Mouse (Mus musculus) liver, embryonic 16.5 days (tissue): Measurements from ENCODE around the gene Trim2. TPM values are rescaled to one million over a fixed set of nuclear protein-coding genes. Genes with fewer than 3 reads are reported as not detected.

Experiments used
- ATAC-seq: fragments of 200-750 bp; cut with Nextera tagmentation; 2 replicates; pipeline ENCODE4 v1.8.0; 2017; ENCODE audit warnings: low read depth, mild to moderate bottlenecking, moderate number of reproducible peaks, moderate library complexity
- H3K27ac ChIP-seq: fragments of 300-500 bp; sonication (generic); 2 replicates; pipeline ENCODE4 v1.5.1; 2014; ENCODE audit warnings: mild to moderate bottlenecking, low read length
- H3K27me3 ChIP-seq: fragments of 300-500 bp; sonication (generic); 2 replicates; pipeline ENCODE4 v1.6.1; 2014; ENCODE audit warnings: low read depth, low read length, mixed read lengths; ENCODE audit not compliant: control insufficient read depth, insufficient read depth
- H3K36me3 ChIP-seq: fragments of 300-500 bp; sonication (generic); 2 replicates; pipeline ENCODE4 v1.6.1; 2014; ENCODE audit warnings: mild to moderate bottlenecking; ENCODE audit not compliant: control insufficient read depth, insufficient read depth
- H3K4me1 ChIP-seq: fragments of 300-500 bp; sonication (generic); 2 replicates; pipeline ENCODE4 v1.6.1; 2014; ENCODE audit warnings: low read depth, low read length, mixed read lengths; ENCODE audit not compliant: control insufficient read depth
- H3K4me2 ChIP-seq: fragments of 300-500 bp; sonication (generic); 2 replicates; pipeline ENCODE4 v1.6.1; 2014; ENCODE audit warnings: low read depth, low read length, mixed read lengths
- H3K4me3 ChIP-seq: fragments of 300-500 bp; sonication (generic); 2 replicates; pipeline ENCODE4 v1.5.1; 2014; ENCODE audit warnings: low read depth, mild to moderate bottlenecking, low read length
- H3K9ac ChIP-seq: fragments of 300-500 bp; sonication (generic); 2 replicates; pipeline ENCODE4 v1.6.1; 2014; ENCODE audit warnings: low read depth, low read length
- H3K9me3 ChIP-seq: fragments of 300-500 bp; sonication (generic); replicated peaks from 2 replicates; pipeline ENCODE4 v1.6.1; 2016; ENCODE audit warnings: low read length; ENCODE audit not compliant: control insufficient read depth
- WGBS: fragments of 180-500 bp; shearing (Covaris S2); extraction: QIAGEN DNeasy Blood & Tissue Kit; methylation state at CpG from one replicate; pipeline ENCODE4 v1.1.7; 2014; ENCODE audit not compliant: insufficient replicate concordance; 5-methylcytosine and 5-hydroxymethylcytosine counted together
- polyA plus RNA-seq: library from polyadenylated mRNA; unstranded; fragments of >200 nt; fragmentation: Nextera tagmentation; extraction: Ambion mirVana; gene quantifications from 2 replicates; pipeline ENCODE4 v1.2.1, GENCODE M21; 2015

The Trim2 gene
- polyA plus RNA-seq, 1 experiment from 2014 or later = 6.3 TPM

GRCm38 (mm10) chr3:84208475-84208874, 98.2 kb downstream of the Trim2 start:
- 77% methylated on average over 7 of the region's 7 CpGs for WGBS
- Histone ChIP-seq H3K27me3 (no peaks in the 10 kb centered on the region), H3K9me3 (no peaks in the 10 kb centered on the region), H3K36me3 (no peaks in the 10 kb centered on the region), H3K4me1 (no peaks in the 10 kb centered on the region), H3K4me3 (no peak overlapping the region), H3K27ac (no peak overlapping the region), H3K9ac (no peak overlapping the region), H3K4me2 (no peak overlapping the region)
- ATAC-seq = no peak

GRCm38 (mm10) chr3:84207366-84207765, 99.3 kb downstream of the Trim2 start:
- Histone ChIP-seq H3K4me2 (no peak overlapping the region), H3K27ac (no peak overlapping the region), H3K4me1 (no peaks in the 10 kb centered on the region), H3K9me3 (no peaks in the 10 kb centered on the region), H3K4me3 (no peak overlapping the region), H3K36me3 (no peaks in the 10 kb centered on the region), H3K9ac (no peak overlapping the region), H3K27me3 (no peaks in the 10 kb centered on the region)
- no peak for ATAC-seq
- 47% methylated on average over 2 of the region's 2 CpGs for WGBS

DNA sequence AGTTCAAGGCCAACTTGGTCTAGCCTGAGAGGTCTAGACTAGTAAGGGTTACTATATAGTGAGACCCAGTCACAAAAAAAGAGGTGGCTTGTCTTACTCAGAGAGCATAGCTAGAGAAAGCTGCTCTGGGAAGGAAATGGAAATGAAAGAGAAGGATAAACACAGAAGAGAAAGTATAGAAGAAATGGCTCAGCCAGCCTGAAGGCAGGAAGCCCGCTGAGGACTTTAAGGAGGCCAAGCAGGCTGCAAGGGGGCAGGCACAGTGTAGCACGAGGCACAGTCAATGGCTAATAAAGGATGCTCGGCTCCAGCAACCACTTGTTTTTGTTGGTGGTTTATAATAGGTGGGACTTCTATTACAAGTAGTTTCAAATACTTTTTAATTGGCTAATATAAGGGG, 100.6 kb downstream of the Trim2 start:
- no peak overlapping the region for H3K4me3 ChIP-seq
- no peaks in the 10 kb centered on the region for H3K4me1 ChIP-seq
- H3K27ac ChIP-seq = no peak overlapping the region
- H3K9me3 ChIP-seq = no peaks in the 10 kb centered on the region
- no peaks in the 10 kb centered on the region for H3K36me3 ChIP-seq
- no peak for ATAC-seq
- 56% methylated on average over 3 of the region's 3 CpGs for WGBS
- H3K4me2 ChIP-seq = no peak overlapping the region
- H3K9ac ChIP-seq = no peak overlapping the region
- H3K27me3 ChIP-seq = no peaks in the 10 kb centered on the region

DNA sequence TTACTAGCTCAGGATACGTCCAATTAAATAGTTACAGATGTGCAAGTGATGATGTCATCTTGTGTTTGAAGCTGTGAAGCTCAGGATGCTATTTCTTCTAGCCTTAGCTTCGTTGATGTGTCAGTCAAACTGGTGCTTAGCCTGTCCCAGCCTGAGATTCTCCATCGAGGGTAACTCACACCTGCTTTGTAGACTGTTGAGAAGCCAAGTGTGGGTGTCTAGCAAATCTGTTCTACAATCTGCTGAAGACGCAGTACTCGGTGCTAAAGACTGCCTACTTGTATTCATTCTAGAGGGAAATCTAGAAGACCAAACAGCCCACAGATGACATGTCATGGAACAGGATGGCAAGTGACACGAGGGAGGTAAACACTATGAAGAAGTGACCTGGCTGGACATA, 101.0 kb downstream of the Trim2 start:
- no peak for ATAC-seq
- H3K9me3 ChIP-seq = no peaks in the 10 kb centered on the region
- H3K4me3 ChIP-seq = no peak overlapping the region
- no peak overlapping the region for H3K4me2 ChIP-seq
- no peaks in the 10 kb centered on the region for H3K36me3 ChIP-seq
- no peak overlapping the region for H3K27ac ChIP-seq
- no peaks in the 10 kb centered on the region for H3K4me1 ChIP-seq
- no peaks in the 10 kb centered on the region for H3K27me3 ChIP-seq
- no peak overlapping the region for H3K9ac ChIP-seq
- WGBS = 62% methylated on average over 6 of the region's 6 CpGs

- H3K4me3 ChIP-seq = no peak overlapping the region
- no peaks in the 10 kb centered on the region for H3K4me1 ChIP-seq
- H3K9me3 ChIP-seq = no peaks in the 10 kb centered on the region
- H3K9ac ChIP-seq = no peak overlapping the region
- no peak overlapping the region for H3K4me2 ChIP-seq
- H3K27ac ChIP-seq = no peak overlapping the region
- WGBS = 61% methylated on average over 5 of the region's 5 CpGs
- no peaks in the 10 kb centered on the region for H3K36me3 ChIP-seq
- H3K27me3 ChIP-seq = no peaks in the 10 kb centered on the region
- no peak for ATAC-seq
These were observed 102.0 kb downstream of the Trim2 start for GRCm38 (mm10) chr3:84204640-84205039.

DNA sequence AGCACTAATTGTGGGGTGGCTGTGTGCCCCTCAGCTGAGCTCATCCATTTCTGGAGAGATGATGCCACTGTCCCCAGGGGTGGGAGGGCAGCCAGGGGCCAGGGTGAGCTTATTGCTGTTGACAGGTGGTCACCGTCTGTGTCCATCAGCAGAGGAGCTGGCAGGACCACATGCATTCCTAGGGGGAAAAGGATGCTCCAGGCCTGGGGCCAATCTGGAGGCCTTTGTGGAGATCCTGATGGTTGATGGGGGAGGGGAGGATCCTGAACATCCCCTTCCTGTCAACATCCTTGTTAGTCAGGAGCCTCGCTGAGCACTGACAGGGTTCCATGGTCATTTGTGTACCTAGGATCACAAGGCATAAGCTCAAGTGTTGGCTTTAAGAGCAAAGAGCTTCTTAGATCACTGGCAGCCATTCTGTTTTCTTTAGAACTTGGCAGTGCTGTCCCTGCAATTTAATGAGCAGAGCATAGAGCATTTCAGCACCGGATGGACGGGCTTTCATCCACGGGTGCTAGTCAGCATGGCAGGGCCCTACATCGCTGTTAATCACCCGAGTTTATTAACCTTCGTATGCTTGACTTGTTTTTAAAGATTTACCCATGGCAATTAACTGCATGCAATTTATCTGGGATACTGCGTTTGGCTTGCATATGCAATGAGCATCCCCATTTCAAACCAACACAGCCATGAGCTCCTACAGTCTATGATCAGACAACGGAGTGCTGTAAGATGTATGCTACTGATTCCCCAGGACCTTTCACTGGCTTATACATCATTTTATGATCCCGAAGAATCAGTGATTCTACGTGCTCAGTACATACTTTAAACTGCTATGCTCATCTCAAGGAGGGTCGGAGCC, 105.9 kb downstream of the Trim2 start:
- Histone ChIP-seq H3K4me3 (no peak overlapping the region), H3K27me3 (no peaks in the 10 kb centered on the region), H3K36me3 (no peaks in the 10 kb centered on the region), H3K4me1 (no peaks in the 10 kb centered on the region), H3K9ac (no peak overlapping the region), H3K9me3 (no peaks in the 10 kb centered on the region), H3K4me2 (no peak overlapping the region), H3K27ac (no peak overlapping the region)
- 70% methylated on average over 13 of the region's 13 CpGs for WGBS
- ATAC-seq = no peak

DNA sequence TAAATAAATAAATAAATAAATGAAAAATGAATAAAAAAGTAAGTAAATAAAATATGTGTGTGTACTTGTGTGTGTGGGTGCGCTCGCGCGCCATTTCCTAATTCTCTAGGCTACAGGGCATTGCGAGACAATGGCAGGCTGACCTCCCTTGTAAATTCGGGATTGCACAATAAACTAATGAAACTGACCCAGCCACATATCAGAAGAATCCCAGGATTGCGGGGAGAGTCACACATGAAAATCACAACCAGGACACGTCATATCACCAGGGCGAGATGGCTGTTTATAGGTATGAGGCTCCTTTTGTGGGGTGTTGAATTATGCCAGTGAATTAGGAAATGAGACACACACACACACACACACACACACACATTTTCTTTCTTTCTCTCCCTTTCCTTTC, 107.2 kb downstream of the Trim2 start:
- no peaks in the 10 kb centered on the region for H3K36me3 ChIP-seq
- no peak for ATAC-seq
- no peak overlapping the region for H3K27ac ChIP-seq
- no peak overlapping the region for H3K9ac ChIP-seq
- H3K4me2 ChIP-seq = no peak overlapping the region
- no peaks in the 10 kb centered on the region for H3K4me1 ChIP-seq
- H3K27me3 ChIP-seq = no peaks in the 10 kb centered on the region
- H3K9me3 ChIP-seq = no peaks in the 10 kb centered on the region
- 87% methylated on average over 9 of the region's 9 CpGs for WGBS
- no peak overlapping the region for H3K4me3 ChIP-seq

- Histone ChIP-seq H3K4me1 (no peaks in the 10 kb centered on the region), H3K27ac (no peak overlapping the region), H3K9me3 (no peaks in the 10 kb centered on the region), H3K36me3 (no peaks in the 10 kb centered on the region), H3K4me3 (no peak overlapping the region), H3K9ac (no peak overlapping the region), H3K27me3 (no peaks in the 10 kb centered on the region), H3K4me2 (no peak overlapping the region)
- 65% methylated on average over 3 of the region's 3 CpGs for WGBS
- ATAC-seq = no peak
These were observed 108.4 kb downstream of the Trim2 start for GRCm38 (mm10) chr3:84198229-84198628.

GRCm38 (mm10) chr3:84193881-84194280, 112.8 kb downstream of the Trim2 start:
- 57% methylated on average over 4 of the region's 4 CpGs for WGBS
- Histone ChIP-seq H3K9ac (no peak overlapping the region), H3K4me2 (no peak overlapping the region), H3K9me3 (no peaks in the 10 kb centered on the region), H3K4me1 (no peaks in the 10 kb centered on the region; the same call in 1 of the 2 replicates), H3K4me3 (no peak overlapping the region), H3K27ac (no peak overlapping the region), H3K36me3 (no peaks in the 10 kb centered on the region), H3K27me3 (peaks cover 20% of the 10 kb centered on the region)
- no peak for ATAC-seq
